Mouse (Mus musculus): ENCODE measurements at regions not wholly inside any gene's neighbourhood (a gene's known extent, or its start where the extent isn't known, plus 50 kb on each side); places are given as distances from the start of the nearest gene placed in this dataset.

DNA sequence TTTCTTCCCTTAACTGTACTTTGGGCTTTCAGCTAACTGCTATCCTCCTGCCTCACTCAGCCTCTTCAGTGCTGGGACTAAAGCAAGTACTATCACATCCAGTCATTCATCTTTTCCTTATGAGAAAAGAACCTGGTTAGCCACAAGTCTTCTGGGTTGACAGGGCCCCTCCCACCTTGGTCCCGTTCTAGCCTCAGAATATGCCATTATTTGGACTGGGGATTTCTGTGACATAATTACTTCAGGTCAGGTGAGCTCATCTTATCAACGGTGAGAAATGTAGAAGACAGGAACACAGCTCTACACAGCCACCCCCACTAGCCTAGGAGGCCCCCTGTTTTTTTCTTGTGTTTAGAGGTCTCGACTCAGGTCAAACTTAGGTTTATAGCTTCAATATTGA is 1172.4 kb upstream of the A1bg start:
- Histone ChIP-seq H3K4me1 (ENCODE audit: control insufficient read depth, insufficient read depth, low read length) (peaks cover 10% of the 10 kb centered on the region), H3K4me2 (ENCODE audit: low read length) (no peak overlapping the region), H3K27ac (ENCODE audit: low read length) (no peak overlapping the region), H3K36me3 (ENCODE audit: control insufficient read depth, insufficient read depth, low read length) (no peaks in the 10 kb centered on the region), H3K9ac (ENCODE audit: low read depth, low read length) (no peak overlapping the region), H3K27me3 (ENCODE audit: control insufficient read depth, insufficient read depth, low read depth, low read length) (no peaks in the 10 kb centered on the region), H3K4me3 (ENCODE audit: low read depth, low read length) (no peak overlapping the region), H3K9me3 (replicated peaks; ENCODE audit: control insufficient read depth, low read length, poor library complexity, severe bottlenecking) (no peaks in the 10 kb centered on the region)
- ATAC-seq, result no peak
- 88% methylated on average over 3 of the region's 3 CpGs for WGBS

DNA sequence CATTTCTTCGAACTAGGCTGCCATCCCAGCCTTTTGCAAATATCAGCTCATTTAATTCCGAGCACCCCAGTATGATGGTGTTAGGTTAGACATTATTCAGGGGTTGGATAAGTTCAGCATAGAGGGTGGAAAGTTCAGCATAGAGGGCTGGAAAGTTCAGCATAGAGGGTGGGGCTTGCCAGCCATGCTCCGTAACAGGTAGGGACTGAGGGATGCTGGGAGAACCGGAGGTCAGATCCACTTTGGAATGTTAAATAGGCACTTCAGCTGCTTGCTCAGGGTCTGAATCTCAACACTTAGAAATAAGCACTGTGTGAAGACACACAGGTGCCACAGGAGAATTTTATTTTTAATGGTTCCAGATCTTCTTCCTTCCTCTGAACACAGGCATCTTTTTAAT is 1170.9 kb upstream of the A1bg start:
- Histone ChIP-seq H3K36me3 (ENCODE audit: control insufficient read depth, insufficient read depth, low read length) (no peaks in the 10 kb centered on the region), H3K4me1 (ENCODE audit: control insufficient read depth, insufficient read depth, low read length) (peaks cover 10% of the 10 kb centered on the region), H3K27me3 (ENCODE audit: control insufficient read depth, insufficient read depth, low read depth, low read length) (no peaks in the 10 kb centered on the region), H3K9me3 (replicated peaks; ENCODE audit: control insufficient read depth, low read length, poor library complexity, severe bottlenecking) (no peaks in the 10 kb centered on the region), H3K4me2 (ENCODE audit: low read length) (no peak overlapping the region), H3K9ac (ENCODE audit: low read depth, low read length) (no peak overlapping the region), H3K27ac (ENCODE audit: low read length) (no peak overlapping the region), H3K4me3 (ENCODE audit: low read depth, low read length) (no peak overlapping the region)
- no peak for ATAC-seq
- 68% methylated on average over 4 of the region's 4 CpGs for WGBS

DNA sequence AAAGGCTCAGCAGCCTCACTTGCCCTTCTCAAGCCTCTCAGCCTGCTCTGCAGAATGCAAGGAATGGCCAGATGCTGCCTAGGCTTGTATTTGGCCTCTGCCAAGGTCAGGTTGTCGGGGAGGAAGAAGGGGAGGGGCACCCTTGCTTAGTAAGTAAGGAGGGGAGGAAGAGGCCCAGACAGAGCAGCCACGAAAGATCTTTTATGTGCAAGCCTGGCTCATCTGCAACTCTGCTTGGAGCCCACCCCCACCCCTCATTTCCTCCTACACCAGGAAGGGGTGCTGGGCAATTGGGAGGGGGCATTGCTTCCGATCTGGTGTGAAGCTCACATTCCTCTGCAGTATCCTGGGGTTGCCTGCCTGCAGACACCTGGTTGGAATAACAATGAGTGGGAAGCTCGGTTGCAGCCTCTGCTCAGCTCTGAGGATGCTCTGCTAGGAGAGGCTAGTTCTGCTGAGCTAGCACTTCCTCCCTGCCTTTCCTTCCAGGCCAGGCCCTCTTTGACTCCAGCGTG is 1169.9 kb upstream of the A1bg start:
- H3K9me3 ChIP-seq (replicated peaks; ENCODE audit: control insufficient read depth, low read length, poor library complexity, severe bottlenecking), result no peaks in the 10 kb centered on the region
- H3K27ac ChIP-seq (ENCODE audit: low read length), result peak overlapping the region; percentile 60
- H3K4me1 ChIP-seq (ENCODE audit: control insufficient read depth, insufficient read depth, low read length), result peaks cover 10% of the 10 kb centered on the region

GRCm38 (mm10) chr15:62091746-62092659 is 1169.2 kb upstream of the A1bg start:
- peak; percentile 46 for ATAC-seq
- Histone ChIP-seq H3K4me2 (ENCODE audit: low read length) (no peak overlapping the region), H3K9me3 (replicated peaks; ENCODE audit: control insufficient read depth, low read length, poor library complexity, severe bottlenecking) (no peaks in the 10 kb centered on the region), H3K4me3 (ENCODE audit: low read depth, low read length) (no peak overlapping the region), H3K27me3 (ENCODE audit: control insufficient read depth, insufficient read depth, low read depth, low read length) (no peaks in the 10 kb centered on the region), H3K36me3 (ENCODE audit: control insufficient read depth, insufficient read depth, low read length) (no peaks in the 10 kb centered on the region), H3K27ac (ENCODE audit: low read length) (peak overlapping the region; percentile 60), H3K9ac (ENCODE audit: low read depth, low read length) (no peak overlapping the region), H3K4me1 (ENCODE audit: control insufficient read depth, insufficient read depth, low read length) (peaks cover 10% of the 10 kb centered on the region)
- WGBS, result 60% methylated on average over 12 of the region's 12 CpGs

More for the DNA sequence above, 1169.9 kb upstream of the A1bg start:
- Histone ChIP-seq H3K4me2 (ENCODE audit: low read length) (no peak overlapping the region), H3K9ac (ENCODE audit: low read depth, low read length) (no peak overlapping the region), H3K27me3 (ENCODE audit: control insufficient read depth, insufficient read depth, low read depth, low read length) (no peaks in the 10 kb centered on the region), H3K36me3 (ENCODE audit: control insufficient read depth, insufficient read depth, low read length) (no peaks in the 10 kb centered on the region), H3K4me3 (ENCODE audit: low read depth, low read length) (no peak overlapping the region)
- 4% methylated on average over 5 of the region's 5 CpGs for WGBS
- peak; percentile 92 for ATAC-seq

DNA sequence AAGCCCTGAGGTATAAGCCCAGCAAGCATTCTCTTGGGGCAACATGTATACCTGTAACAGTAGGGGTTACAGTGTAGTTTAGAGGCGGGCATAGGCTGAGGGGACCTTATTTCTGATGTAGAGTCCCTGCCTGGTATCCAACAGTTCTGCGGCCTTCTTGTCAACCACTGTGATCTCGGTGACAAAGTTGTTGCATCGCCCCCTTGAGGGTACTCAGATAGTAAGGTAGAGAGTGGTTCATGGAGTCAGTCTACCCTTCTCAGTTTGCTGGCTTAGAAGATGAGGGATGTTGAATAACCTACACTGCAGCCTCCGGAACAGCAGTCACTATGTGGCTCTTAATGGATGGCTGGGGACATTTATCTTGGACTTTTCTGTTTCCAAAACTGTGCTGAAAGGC is 1168.3 kb upstream of the A1bg start:
- no peaks in the 10 kb centered on the region for H3K9me3 ChIP-seq (replicated peaks; ENCODE audit: control insufficient read depth, low read length, poor library complexity, severe bottlenecking)
- H3K27me3 ChIP-seq (ENCODE audit: control insufficient read depth, insufficient read depth, low read depth, low read length), result no peaks in the 10 kb centered on the region
- no peaks in the 10 kb centered on the region for H3K36me3 ChIP-seq (ENCODE audit: control insufficient read depth, insufficient read depth, low read length)
- WGBS, result 96% methylated on average over 5 of the region's 5 CpGs
- H3K4me3 ChIP-seq (ENCODE audit: low read depth, low read length), result no peak overlapping the region
- no peak overlapping the region for H3K27ac ChIP-seq (ENCODE audit: low read length)
- H3K9ac ChIP-seq (ENCODE audit: low read depth, low read length), result no peak overlapping the region
- no peak overlapping the region for H3K4me2 ChIP-seq (ENCODE audit: low read length)
- peaks cover 10% of the 10 kb centered on the region for H3K4me1 ChIP-seq (ENCODE audit: control insufficient read depth, insufficient read depth, low read length)
- ATAC-seq, result no peak

GRCm38 (mm10) chr15:62088341-62088740 is 1165.5 kb upstream of the A1bg start:
- WGBS, result 95% methylated on average over 4 of the region's 4 CpGs
- no peaks in the 10 kb centered on the region for H3K27me3 ChIP-seq (ENCODE audit: control insufficient read depth, insufficient read depth, low read depth, low read length)
- no peak overlapping the region for H3K9ac ChIP-seq (ENCODE audit: low read depth, low read length)
- no peak overlapping the region for H3K4me2 ChIP-seq (ENCODE audit: low read length)
- no peak for ATAC-seq
- no peak overlapping the region for H3K4me3 ChIP-seq (ENCODE audit: low read depth, low read length)
- peaks cover 10% of the 10 kb centered on the region for H3K4me1 ChIP-seq (ENCODE audit: control insufficient read depth, insufficient read depth, low read length)
- no peak overlapping the region for H3K27ac ChIP-seq (ENCODE audit: low read length)
- no peaks in the 10 kb centered on the region for H3K36me3 ChIP-seq (ENCODE audit: control insufficient read depth, insufficient read depth, low read length)
- no peaks in the 10 kb centered on the region for H3K9me3 ChIP-seq (replicated peaks; ENCODE audit: control insufficient read depth, low read length, poor library complexity, severe bottlenecking)

- WGBS, result 59% methylated on average over 6 of the region's 6 CpGs
- H3K9ac ChIP-seq (ENCODE audit: low read depth, low read length), result no peak overlapping the region
- H3K27me3 ChIP-seq (ENCODE audit: control insufficient read depth, insufficient read depth, low read depth, low read length), result no peaks in the 10 kb centered on the region
- H3K4me1 ChIP-seq (ENCODE audit: control insufficient read depth, insufficient read depth, low read length), result peaks cover 7% of the 10 kb centered on the region
- no peaks in the 10 kb centered on the region for H3K36me3 ChIP-seq (ENCODE audit: control insufficient read depth, insufficient read depth, low read length)
- H3K4me3 ChIP-seq (ENCODE audit: low read depth, low read length), result no peak overlapping the region
- no peaks in the 10 kb centered on the region for H3K9me3 ChIP-seq (replicated peaks; ENCODE audit: control insufficient read depth, low read length, poor library complexity, severe bottlenecking)
- no peak overlapping the region for H3K27ac ChIP-seq (ENCODE audit: low read length)
- ATAC-seq, result no peak
- no peak overlapping the region for H3K4me2 ChIP-seq (ENCODE audit: low read length)
Measured at GRCm38 (mm10) chr15:62087755-62088154, 1164.9 kb upstream of the A1bg start.

- Histone ChIP-seq H3K4me1 (ENCODE audit: control insufficient read depth, insufficient read depth, low read length) (no peaks in the 10 kb centered on the region), H3K4me2 (ENCODE audit: low read length) (no peak overlapping the region), H3K27ac (ENCODE audit: low read length) (no peak overlapping the region), H3K36me3 (ENCODE audit: control insufficient read depth, insufficient read depth, low read length) (no peaks in the 10 kb centered on the region), H3K27me3 (ENCODE audit: control insufficient read depth, insufficient read depth, low read depth, low read length) (no peaks in the 10 kb centered on the region), H3K9ac (ENCODE audit: low read depth, low read length) (no peak overlapping the region), H3K9me3 (replicated peaks; ENCODE audit: control insufficient read depth, low read length, poor library complexity, severe bottlenecking) (no peaks in the 10 kb centered on the region), H3K4me3 (ENCODE audit: low read depth, low read length) (no peak overlapping the region)
- 91% methylated on average over 3 of the region's 3 CpGs for WGBS
- no peak for ATAC-seq
Measured at GRCm38 (mm10) chr15:62086037-62086436, 1163.2 kb upstream of the A1bg start.

DNA sequence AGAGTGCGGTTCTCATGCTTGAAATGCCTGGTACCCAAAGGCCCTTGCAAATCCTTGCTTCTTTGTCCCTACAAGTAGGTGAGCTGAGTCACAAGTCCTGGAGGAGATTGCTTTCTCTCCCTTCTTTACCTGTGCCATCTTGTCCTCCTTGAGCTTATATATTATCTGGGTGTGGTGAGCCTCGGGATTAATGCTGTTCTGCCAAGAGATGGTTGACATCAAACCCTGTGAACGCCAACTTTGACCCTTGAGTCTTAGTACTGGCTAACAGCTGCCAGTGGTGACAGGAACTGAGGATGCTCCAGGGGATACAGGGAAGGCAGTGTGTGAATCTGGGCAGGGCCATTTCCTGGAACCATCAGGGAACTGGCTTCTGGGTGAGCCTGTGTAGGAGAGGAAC is 1160.5 kb upstream of the A1bg start:
- H3K36me3 ChIP-seq (ENCODE audit: control insufficient read depth, insufficient read depth, low read length), result no peaks in the 10 kb centered on the region
- ATAC-seq, result no peak
- WGBS, result 92% methylated on average over 3 of the region's 3 CpGs

More for the DNA sequence above, 1160.5 kb upstream of the A1bg start:
- H3K4me3 ChIP-seq (ENCODE audit: low read depth, low read length), result no peak overlapping the region
- H3K4me1 ChIP-seq (ENCODE audit: control insufficient read depth, insufficient read depth, low read length), result no peaks in the 10 kb centered on the region
- H3K9ac ChIP-seq (ENCODE audit: low read depth, low read length), result no peak overlapping the region
- H3K27ac ChIP-seq (ENCODE audit: low read length), result no peak overlapping the region
- H3K27me3 ChIP-seq (ENCODE audit: control insufficient read depth, insufficient read depth, low read depth, low read length), result no peaks in the 10 kb centered on the region
- H3K9me3 ChIP-seq (replicated peaks; ENCODE audit: control insufficient read depth, low read length, poor library complexity, severe bottlenecking), result no peaks in the 10 kb centered on the region
- H3K4me2 ChIP-seq (ENCODE audit: low read length), result no peak overlapping the region
